Mouse (Mus musculus) testis, adult 2 months (tissue): ENCODE data around the gene Itpk1. TPM values are rescaled to one million over a fixed set of nuclear protein-coding genes. Genes with fewer than 3 reads are reported as not detected.

Experiments
- H3K27ac ChIP-seq: fragments of 200-500 bp; 2 replicates; pipeline ENCODE4 v1.5.1; 2012; ENCODE audit warnings: low read depth, low read length; ENCODE audit not compliant: control insufficient read depth, insufficient read depth
- H3K27me3 ChIP-seq: fragments of 200-500 bp; 2 replicates; pipeline ENCODE4 v1.6.1; 2012; ENCODE audit warnings: mild to moderate bottlenecking, low read length, moderate library complexity; ENCODE audit not compliant: control insufficient read depth, insufficient read depth
- H3K36me3 ChIP-seq: fragments of 200-500 bp; 2 replicates; pipeline ENCODE4 v1.6.1; 2012; ENCODE audit warnings: mild to moderate bottlenecking, low read length; ENCODE audit not compliant: control insufficient read depth, insufficient read depth
- H3K4me1 ChIP-seq: fragments of 200-500 bp; 2 replicates; pipeline ENCODE4 v1.6.1; 2012; ENCODE audit warnings: low read length; ENCODE audit not compliant: control insufficient read depth, insufficient read depth
- H3K4me3 ChIP-seq: fragments of 200-500 bp; 2 replicates; pipeline ENCODE4 v1.5.1; 2012; ENCODE audit warnings: low read depth, mild to moderate bottlenecking, low read length, moderate library complexity, mixed read lengths; ENCODE audit not compliant: control insufficient read depth
- CTCF ChIP-seq: fragments of 200-500 bp; IDR thresholded peaks from 2 replicates; pipeline ENCODE4 v1.5.1; 2012; ENCODE audit warnings: low read depth, mild to moderate bottlenecking, inconsistent platforms, low read length, moderate library complexity; ENCODE audit not compliant: control insufficient read depth, insufficient read depth, insufficient replicate concordance
- POLR2A ChIP-seq: fragments of 200-500 bp; IDR thresholded peaks from 2 replicates; pipeline ENCODE4 v1.6.1; 2012; ENCODE audit warnings: low read depth, mild to moderate bottlenecking, inconsistent platforms, low read length, moderate library complexity; ENCODE audit not compliant: control insufficient read depth
- polyA plus RNA-seq: library from polyadenylated mRNA; depleted of rRNA; stranded (reverse); fragments of >200 nt; gene quantifications from 2 replicates; pipeline ENCODE4 v1.2.3, GENCODE M21; 2012

Itpk1 gene
- polyA plus RNA-seq, 1 experiment: 32.3 TPM

GRCm38 (mm10) chr12:102651401-102651800, 53.3 kb downstream of the Itpk1 start:
- no peaks in the 10 kb centered on the region for H3K27me3 ChIP-seq
- no peak overlapping the region for H3K27ac ChIP-seq
- no peaks in the 10 kb centered on the region for H3K36me3 ChIP-seq
- no peak overlapping the region for H3K4me3 ChIP-seq
- TF ChIP-seq CTCF: no peak
- TF ChIP-seq POLR2A: no peak
- peaks cover 2% of the 10 kb centered on the region; the same call in 1 of the 2 replicates for H3K4me1 ChIP-seq

- no peaks in the 10 kb centered on the region for H3K36me3 ChIP-seq
- no peak overlapping the region for H3K27ac ChIP-seq
- H3K4me1 ChIP-seq: peaks cover 2% of the 10 kb centered on the region; the same call in 1 of the 2 replicates
- no peak overlapping the region for H3K4me3 ChIP-seq
- TF ChIP-seq POLR2A (no peak), CTCF (no peak)
- no peaks in the 10 kb centered on the region for H3K27me3 ChIP-seq
Observed at GRCm38 (mm10) chr12:102650649-102651048, 54.1 kb downstream of the Itpk1 start.

GRCm38 (mm10) chr12:102647839-102648564, 56.7 kb downstream of the Itpk1 start:
- Histone ChIP-seq H3K4me3 (no peak overlapping the region), H3K36me3 (no peaks in the 10 kb centered on the region), H3K4me1 (no peaks in the 10 kb centered on the region), H3K27ac (no peak overlapping the region), H3K27me3 (no peaks in the 10 kb centered on the region)
- TF ChIP-seq POLR2A (no peak), CTCF (no peak)

GRCm38 (mm10) chr12:102646586-102647260, 58.0 kb downstream of the Itpk1 start:
- no peak overlapping the region for H3K27ac ChIP-seq

GRCm38 (mm10) chr12:102645911-102646585, 58.7 kb downstream of the Itpk1 start:
- Histone ChIP-seq H3K27ac (no peak overlapping the region), H3K27me3 (no peaks in the 10 kb centered on the region), H3K4me1 (no peaks in the 10 kb centered on the region), H3K4me3 (no peak overlapping the region), H3K36me3 (no peaks in the 10 kb centered on the region)
- TF ChIP-seq CTCF (no peak), POLR2A (no peak)

More at GRCm38 (mm10) chr12:102646586-102647260, 58.0 kb downstream of the Itpk1 start:
- Histone ChIP-seq H3K4me3 (no peak overlapping the region), H3K4me1 (no peaks in the 10 kb centered on the region), H3K27me3 (no peaks in the 10 kb centered on the region), H3K36me3 (no peaks in the 10 kb centered on the region)
- no peak for TF ChIP-seq CTCF
- no peak for TF ChIP-seq POLR2A

- TF ChIP-seq POLR2A: no peak
- TF ChIP-seq CTCF: no peak
- Histone ChIP-seq H3K4me1 (no peaks in the 10 kb centered on the region; the same call in 1 of the 2 replicates), H3K27ac (no peak overlapping the region)
Observed at GRCm38 (mm10) chr12:102643316-102643715, 61.4 kb downstream of the Itpk1 start.

More at GRCm38 (mm10) chr12:102643316-102643715, 61.4 kb downstream of the Itpk1 start:
- H3K4me3 ChIP-seq: no peak overlapping the region
- no peaks in the 10 kb centered on the region for H3K36me3 ChIP-seq
- H3K27me3 ChIP-seq: no peaks in the 10 kb centered on the region
